Mouse (Mus musculus) kidney, postnatal 36 days (tissue): ENCODE measurements at regions not wholly inside any gene's neighbourhood (a gene's known extent, or its start where the extent isn't known, plus 50 kb on each side); places are given as distances from the start of the nearest gene placed in this dataset.

Experiments
- DNase-seq, 2 experiments: peaks; one replicate each; pipeline ENCODE4 v3.0.0; 2021 to 2022; ENCODE audit warnings: mixed read lengths in 2 of 2

- no peak for DNase-seq
These were observed 73.1 kb upstream of the Zc3h12a start for GRCm38 (mm10) chr4:125200762-125201161.

GRCm38 (mm10) chr4:125199281-125199680, 71.6 kb upstream of the Zc3h12a start:
- DNase-seq, result no peak

GRCm38 (mm10) chr4:125195901-125196435, 68.3 kb upstream of the Zc3h12a start:
- DNase-seq, result no peak

GRCm38 (mm10) chr4:125194722-125195380, 67.2 kb upstream of the Zc3h12a start:
- no peak for DNase-seq

GRCm38 (mm10) chr4:125194298-125194697, 66.7 kb upstream of the Zc3h12a start:
- no peak for DNase-seq

GRCm38 (mm10) chr4:125191680-125192079, 64.0 kb upstream of the Zc3h12a start:
- no peak for DNase-seq

- DNase-seq, result no peak
These were observed 63.4 kb upstream of the Zc3h12a start for GRCm38 (mm10) chr4:125191010-125191409.

GRCm38 (mm10) chr4:125189971-125190370, 62.3 kb upstream of the Zc3h12a start:
- DNase-seq, result no peak

DNA sequence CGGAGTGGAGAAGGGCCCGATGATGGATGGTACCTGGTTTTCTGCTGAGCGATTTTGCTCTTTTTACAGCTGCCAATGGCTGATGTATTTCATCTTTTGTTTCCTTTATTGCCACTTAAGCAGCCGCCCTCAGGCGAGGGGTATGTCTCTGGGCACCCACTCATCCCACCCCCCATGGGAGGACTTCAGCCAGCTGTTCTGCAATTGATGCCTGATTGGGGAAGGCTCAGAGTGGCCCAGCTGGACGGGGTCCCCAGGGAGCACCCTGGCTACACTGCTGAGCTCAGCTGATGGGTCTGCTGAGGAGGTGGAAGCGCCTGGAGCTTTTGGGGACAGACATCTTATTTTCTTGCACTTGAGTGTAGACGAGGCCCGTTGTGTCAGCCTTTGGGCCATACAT, 58.6 kb upstream of the Zc3h12a start:
- no peak for DNase-seq

DNA sequence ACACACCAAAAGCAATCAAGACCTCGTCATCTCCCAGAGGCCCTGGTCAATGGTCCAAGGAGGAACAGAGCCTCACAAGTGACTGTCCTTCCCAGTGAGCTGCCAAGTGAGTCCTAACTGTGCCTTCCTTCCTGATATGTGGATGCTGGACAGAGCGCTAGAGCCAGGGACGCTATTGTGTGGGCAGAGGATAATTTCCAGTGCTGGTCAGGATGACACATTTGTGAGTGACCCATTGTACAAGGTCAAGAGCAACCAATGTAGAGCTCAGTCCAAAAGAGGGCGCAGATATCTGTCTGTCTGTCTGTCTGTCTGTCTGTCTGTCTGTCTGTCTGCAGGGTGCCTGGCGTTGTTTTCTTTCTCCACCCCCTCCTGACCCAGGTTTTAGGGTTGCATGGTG, 57.4 kb upstream of the Zc3h12a start:
- no peak for DNase-seq

DNA sequence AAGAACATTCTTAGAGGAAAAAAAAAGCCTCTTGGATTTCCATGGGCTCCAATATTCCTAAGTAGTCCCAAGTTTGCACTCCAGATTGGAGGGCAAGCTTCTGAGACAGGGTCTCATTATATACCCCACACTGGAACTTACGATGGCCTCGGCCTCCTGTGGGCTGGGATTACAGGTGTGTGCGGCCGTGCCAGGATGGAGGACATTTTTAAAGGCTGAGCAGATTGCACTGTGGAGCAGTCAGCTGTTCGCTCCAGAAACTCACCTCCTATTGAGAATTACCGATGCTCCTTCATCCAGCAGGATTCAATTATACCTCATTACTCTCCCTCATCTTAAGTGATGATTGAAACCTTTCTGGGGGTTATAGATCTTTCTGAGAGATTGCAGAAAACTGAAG, 53.3 kb upstream of the Zc3h12a start:
- no peak for DNase-seq

DNA sequence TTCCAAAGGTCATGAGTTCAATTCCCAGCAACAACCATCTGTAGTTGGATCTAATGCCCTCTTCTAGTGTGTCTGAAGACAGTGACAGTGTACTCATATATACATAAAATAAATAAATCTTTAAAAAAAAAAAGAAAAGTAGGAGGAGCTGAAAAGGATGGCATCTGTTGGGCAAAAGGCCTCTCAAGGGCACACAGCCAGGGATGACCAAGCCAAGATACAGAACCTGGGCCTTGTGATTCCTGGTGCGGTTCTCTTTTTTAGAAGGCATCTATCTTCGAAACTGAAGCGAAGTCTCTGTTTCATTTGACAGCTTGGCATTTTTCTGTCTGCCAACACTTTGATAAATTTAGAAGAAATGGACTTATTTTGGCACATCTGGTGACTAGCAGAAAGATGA, 50.9 kb upstream of the Zc3h12a start:
- no peak for DNase-seq

GRCm38 (mm10) chr4:125177666-125178065, 50.0 kb upstream of the Zc3h12a start:
- no peak for DNase-seq
